Mouse (Mus musculus) heart, embryonic 11.5 days (tissue): ENCODE data around the gene Mical3. TPM values are rescaled to one million over a fixed set of nuclear protein-coding genes. Genes with fewer than 3 reads are reported as not detected.
A peak's percentile ranks its signal among the peaks of the same experiment; 100 is the strongest.

Source experiments
- ATAC-seq: fragments of 200-750 bp; cut with Nextera tagmentation; replicated peaks from 2 replicates; pipeline ENCODE4 v1.8.0; 2017; ENCODE audit warnings: moderate library complexity; ENCODE audit not compliant: insufficient number of reproducible peaks, low FRiP score, low TSS enrichment
- H3K27ac ChIP-seq: fragments of 300-500 bp; sonication (generic); 2 replicates; pipeline ENCODE4 v1.5.1; 2014; ENCODE audit warnings: mild to moderate bottlenecking, low read depth, low read length
- H3K27me3 ChIP-seq: fragments of 300-500 bp; sonication (generic); 2 replicates; pipeline ENCODE4 v1.6.1; 2014; ENCODE audit warnings: mild to moderate bottlenecking, low read length, mixed read lengths; ENCODE audit not compliant: control insufficient read depth, insufficient read depth
- H3K36me3 ChIP-seq: fragments of 300-500 bp; sonication (generic); 2 replicates; pipeline ENCODE4 v1.6.1; 2014; ENCODE audit warnings: mild to moderate bottlenecking, low read length, moderate library complexity, mixed read lengths; ENCODE audit not compliant: control insufficient read depth, insufficient read depth
- H3K4me1 ChIP-seq: fragments of 300-500 bp; sonication (generic); 2 replicates; pipeline ENCODE4 v1.6.1; 2014; ENCODE audit warnings: low read length; ENCODE audit not compliant: control insufficient read depth, insufficient read depth
- H3K4me2 ChIP-seq: fragments of 300-500 bp; sonication (generic); 2 replicates; pipeline ENCODE4 v1.6.1; 2014; ENCODE audit warnings: mild to moderate bottlenecking, moderate library complexity
- H3K4me3 ChIP-seq: fragments of 300-500 bp; sonication (generic); 2 replicates; pipeline ENCODE4 v1.5.1; 2014; ENCODE audit warnings: low read depth, low read length
- H3K9ac ChIP-seq: fragments of 300-500 bp; sonication (generic); 2 replicates; pipeline ENCODE4 v1.6.1; 2014; ENCODE audit warnings: mild to moderate bottlenecking, low read depth, low read length, moderate library complexity
- H3K9me3 ChIP-seq: fragments of 300-500 bp; sonication (generic); replicated peaks from 2 replicates; pipeline ENCODE4 v1.6.1; 2016; ENCODE audit warnings: low read length; ENCODE audit not compliant: control insufficient read depth
- WGBS: fragments of 180-500 bp; shearing (Covaris S2); extraction: QIAGEN DNeasy Blood & Tissue Kit; methylation state at CpG from one replicate; pipeline ENCODE4 v1.1.7; 2014; ENCODE audit not compliant: insufficient replicate concordance; 5-methylcytosine and 5-hydroxymethylcytosine counted together
- polyA plus RNA-seq: library from polyadenylated mRNA; unstranded; fragments of >200 nt; fragmentation: Nextera tagmentation; extraction: Ambion mirVana; gene quantifications from 2 replicates; pipeline ENCODE4 v1.2.1, GENCODE M21; 2014

Gene Mical3
- polyA plus RNA-seq, 1 experiment from 2014 or later = 53.2 TPM

DNA sequence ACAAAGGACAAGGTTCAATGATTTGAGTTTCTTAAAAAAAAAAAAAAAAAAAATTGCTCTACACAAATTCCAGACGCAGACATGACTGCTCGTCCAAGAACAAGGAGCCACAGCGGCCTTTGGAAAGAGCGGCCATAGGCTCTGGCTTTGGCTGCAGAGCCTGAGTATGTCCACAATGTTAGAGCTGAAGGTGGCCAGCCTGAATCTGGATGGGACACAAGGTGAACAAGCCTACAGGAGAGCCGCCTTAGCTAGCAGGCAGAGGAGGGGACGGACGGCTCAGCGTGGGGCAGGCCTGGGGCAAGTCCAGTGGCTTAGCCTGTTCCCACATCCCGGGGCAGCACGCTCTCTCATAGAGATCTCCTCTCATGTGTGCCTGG lies 48.7 kb downstream of the Mical3 start:
- Histone ChIP-seq H3K27ac (peak overlapping the region; percentile 46), H3K4me2 (no peak overlapping the region), H3K9ac (no peak overlapping the region)

DNA sequence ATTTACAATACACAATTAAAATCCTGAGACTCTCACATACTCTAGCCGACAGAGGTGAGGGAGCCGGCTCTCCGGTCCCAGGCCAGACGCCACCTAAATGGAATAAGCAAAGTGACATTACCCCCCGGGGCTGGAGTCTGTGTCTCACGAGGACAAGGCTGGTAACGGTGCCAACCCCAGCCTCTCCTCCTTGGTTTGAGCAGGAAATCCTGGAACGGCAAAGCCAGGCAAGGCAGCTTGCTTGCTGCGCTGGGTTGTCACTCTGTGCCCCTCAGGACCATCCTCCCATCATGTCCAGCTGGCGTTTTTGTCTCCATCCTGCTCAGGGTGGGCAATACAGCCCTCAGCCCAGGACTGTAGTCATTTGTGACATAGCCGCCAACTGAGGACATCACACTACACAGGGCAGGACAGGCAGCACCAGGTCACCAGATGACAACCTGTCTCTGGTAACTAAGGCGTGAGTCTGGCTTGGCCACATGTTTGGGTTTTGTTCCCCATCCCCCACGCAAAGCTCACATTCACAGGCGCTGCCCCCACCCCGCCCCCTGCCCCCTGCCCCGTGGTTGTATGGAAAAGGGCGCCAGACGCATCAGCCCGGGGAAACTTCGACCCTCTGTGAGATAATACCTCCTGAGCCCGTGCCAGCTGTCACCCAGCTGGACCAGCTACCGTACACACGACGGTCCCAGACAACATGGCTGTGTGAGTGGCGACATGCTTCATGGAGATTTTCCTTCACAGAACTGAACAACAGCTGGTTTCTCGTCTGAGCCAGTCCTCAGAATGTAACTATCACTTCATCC lies 49.3 kb downstream of the Mical3 start:
- no peaks in the 10 kb centered on the region for H3K36me3 ChIP-seq
- H3K9me3 ChIP-seq = no peaks in the 10 kb centered on the region
- no peak overlapping the region for H3K4me2 ChIP-seq
- H3K27ac ChIP-seq = peak overlapping the region; percentile 46
- peaks cover 86% of the 10 kb centered on the region for H3K4me1 ChIP-seq
- no peak for ATAC-seq
- H3K4me3 ChIP-seq = no peak overlapping the region
- WGBS = 55% methylated on average over 26 of the region's 26 CpGs
- no peaks in the 10 kb centered on the region for H3K27me3 ChIP-seq
- H3K9ac ChIP-seq = no peak overlapping the region

More for the DNA sequence above, 48.7 kb downstream of the Mical3 start:
- H3K9me3 ChIP-seq = no peaks in the 10 kb centered on the region
- no peaks in the 10 kb centered on the region for H3K36me3 ChIP-seq
- no peak overlapping the region for H3K4me3 ChIP-seq
- H3K27me3 ChIP-seq = no peaks in the 10 kb centered on the region
- no peak for ATAC-seq
- H3K4me1 ChIP-seq = peaks cover 84% of the 10 kb centered on the region
- WGBS = 78% methylated on average over 10 of the region's 10 CpGs

DNA sequence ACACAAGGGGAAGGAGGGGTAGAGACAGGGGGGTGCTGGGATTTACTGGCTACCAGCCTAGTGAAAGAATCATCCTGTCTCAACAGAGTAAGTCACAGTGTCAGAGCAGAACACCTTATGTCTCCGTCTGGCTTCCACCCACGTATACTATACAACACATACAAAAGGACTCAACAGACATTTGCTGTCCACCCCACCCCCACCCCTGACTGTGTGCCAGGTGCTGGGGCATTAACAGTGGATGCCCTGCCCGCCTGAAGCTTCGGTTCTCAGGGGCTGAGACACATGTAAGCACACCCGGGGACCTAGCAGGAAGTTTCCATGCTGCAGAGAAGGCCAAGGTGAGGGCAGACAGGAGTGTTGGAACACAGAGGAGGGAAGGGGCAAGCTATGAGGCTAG lies 52.6 kb downstream of the Mical3 start:
- ATAC-seq = no peak

DNA sequence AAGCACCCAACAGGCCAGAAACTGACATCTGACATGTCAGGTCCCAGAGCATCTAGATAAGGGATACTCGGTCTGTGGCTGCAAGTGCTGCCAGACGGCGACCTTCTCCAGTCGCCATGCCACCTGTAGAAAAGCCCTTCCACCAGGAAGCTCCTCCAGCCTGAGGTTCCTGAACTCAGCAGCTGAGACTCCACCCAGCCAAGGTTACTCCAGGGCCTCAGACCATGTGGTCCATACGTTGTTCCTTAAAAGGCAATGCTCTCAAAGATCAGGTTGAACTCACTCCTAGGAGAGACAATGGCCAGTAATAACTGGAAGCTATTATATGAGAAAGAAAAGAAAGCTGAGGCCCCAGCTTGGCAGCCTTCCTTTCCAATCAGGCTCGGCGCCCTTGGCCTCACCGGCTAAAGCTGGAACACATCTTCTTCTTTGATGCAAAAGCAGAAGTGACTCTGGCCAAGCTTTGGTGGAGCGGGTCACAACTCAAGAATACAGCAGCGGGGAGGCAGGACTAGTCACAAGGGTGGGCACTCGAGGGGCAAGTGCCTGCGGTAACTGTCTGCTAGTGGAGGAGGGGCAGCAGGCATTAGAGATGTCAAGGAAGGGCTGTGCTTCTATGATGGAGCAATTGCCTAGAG lies 53.8 kb downstream of the Mical3 start:
- Histone ChIP-seq H3K9me3 (no peaks in the 10 kb centered on the region), H3K27ac (0 out of 2 replicates have a peak overlapping the region, but pooled peaks have one; percentile 22), H3K9ac (no peak overlapping the region), H3K4me1 (peaks cover 57% of the 10 kb centered on the region), H3K36me3 (no peaks in the 10 kb centered on the region), H3K27me3 (no peaks in the 10 kb centered on the region), H3K4me3 (no peak overlapping the region), H3K4me2 (no peak overlapping the region)
- no peak for ATAC-seq
- 69% methylated on average over 12 of the region's 12 CpGs for WGBS

More for the DNA sequence above, 52.6 kb downstream of the Mical3 start:
- 0 out of 2 replicates have a peak overlapping the region, but pooled peaks have one; percentile 16 for H3K9ac ChIP-seq
- no peaks in the 10 kb centered on the region for H3K36me3 ChIP-seq
- H3K27ac ChIP-seq = peak overlapping the region; percentile 10; the same call in 1 of the 2 replicates
- H3K4me3 ChIP-seq = no peak overlapping the region
- no peaks in the 10 kb centered on the region for H3K9me3 ChIP-seq
- no peak overlapping the region for H3K4me2 ChIP-seq
- peaks cover 60% of the 10 kb centered on the region for H3K4me1 ChIP-seq
- no peaks in the 10 kb centered on the region for H3K27me3 ChIP-seq
- WGBS = 88% methylated on average over 5 of the region's 5 CpGs

DNA sequence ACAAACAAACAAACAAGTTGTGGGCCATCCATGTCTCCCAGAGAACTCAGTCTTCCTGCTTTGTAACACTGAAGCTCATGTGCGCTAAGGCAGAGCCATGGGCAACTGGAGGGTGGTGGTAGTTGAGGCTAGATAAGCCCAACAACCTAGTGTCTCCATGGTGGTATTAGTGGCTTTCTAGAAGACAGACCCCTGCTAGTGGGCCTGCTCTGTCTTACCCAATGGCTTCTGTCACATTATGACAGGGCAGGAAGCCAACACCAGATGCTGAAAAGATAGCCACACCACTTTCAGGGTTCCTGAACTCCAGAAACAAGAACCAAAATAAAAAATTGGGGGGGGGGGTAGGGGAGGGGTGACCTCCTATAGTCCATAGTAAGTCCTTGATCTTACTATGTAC lies 55.0 kb downstream of the Mical3 start:
- no peak overlapping the region for H3K4me3 ChIP-seq
- no peak for ATAC-seq
- H3K27ac ChIP-seq = no peak overlapping the region
- H3K36me3 ChIP-seq = no peaks in the 10 kb centered on the region
- peaks cover 53% of the 10 kb centered on the region for H3K4me1 ChIP-seq
- H3K27me3 ChIP-seq = no peaks in the 10 kb centered on the region
- no peaks in the 10 kb centered on the region for H3K9me3 ChIP-seq
- 87% methylated on average over 1 of the region's 1 CpGs for WGBS
- H3K4me2 ChIP-seq = no peak overlapping the region
- H3K9ac ChIP-seq = no peak overlapping the region

DNA sequence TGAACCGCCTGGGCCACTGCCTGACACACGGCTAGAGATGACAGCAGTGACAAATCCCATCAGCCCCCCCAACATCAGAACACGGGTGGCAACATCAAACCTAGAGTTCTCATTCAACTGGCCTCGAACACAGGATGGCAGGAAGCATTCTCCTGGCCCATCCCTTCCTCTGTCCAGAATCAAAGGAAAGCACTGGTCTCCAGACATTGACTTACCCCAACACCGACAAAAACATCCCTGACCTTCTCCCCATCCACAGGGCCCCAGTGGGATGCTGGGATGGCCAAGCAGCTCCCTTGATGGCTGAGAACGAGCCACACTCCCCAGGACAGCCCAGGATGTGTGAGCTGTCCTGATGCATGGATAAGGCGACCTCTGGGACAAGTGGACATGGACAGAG lies 57.5 kb downstream of the Mical3 start:
- H3K27me3 ChIP-seq = no peaks in the 10 kb centered on the region
- H3K36me3 ChIP-seq = no peaks in the 10 kb centered on the region
- peaks cover 58% of the 10 kb centered on the region for H3K4me1 ChIP-seq
- no peak overlapping the region for H3K4me3 ChIP-seq
- H3K4me2 ChIP-seq = no peak overlapping the region
- no peak overlapping the region for H3K9ac ChIP-seq
- H3K9me3 ChIP-seq = no peaks in the 10 kb centered on the region
- WGBS = 78% methylated on average over 7 of the region's 7 CpGs
- no peak overlapping the region for H3K27ac ChIP-seq
- no peak for ATAC-seq

DNA sequence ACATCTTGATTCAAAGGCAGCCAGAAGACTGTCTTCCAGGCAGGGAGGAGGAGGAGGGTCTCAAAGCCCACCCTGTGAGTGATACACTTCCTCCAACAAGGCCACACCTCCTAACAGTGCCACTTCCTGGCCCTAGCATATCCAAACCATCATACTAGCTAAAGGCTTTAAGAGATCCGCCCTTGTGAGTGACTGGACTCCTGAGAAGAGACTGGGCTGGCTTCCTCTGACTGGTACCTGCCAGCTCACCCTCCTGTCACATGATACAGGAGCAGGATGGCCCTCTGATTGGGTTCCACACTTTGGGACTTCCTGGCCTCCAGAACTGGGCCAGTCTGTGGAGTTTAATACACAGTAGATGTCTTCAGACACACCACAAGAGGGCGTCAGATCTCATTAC lies 58.2 kb downstream of the Mical3 start:
- Histone ChIP-seq H3K9ac (no peak overlapping the region), H3K4me1 (peaks cover 58% of the 10 kb centered on the region), H3K36me3 (no peaks in the 10 kb centered on the region), H3K27ac (no peak overlapping the region), H3K4me2 (no peak overlapping the region), H3K27me3 (no peaks in the 10 kb centered on the region), H3K9me3 (no peaks in the 10 kb centered on the region), H3K4me3 (no peak overlapping the region)
- no peak for ATAC-seq
- WGBS = 62% methylated on average over 2 of the region's 2 CpGs

DNA sequence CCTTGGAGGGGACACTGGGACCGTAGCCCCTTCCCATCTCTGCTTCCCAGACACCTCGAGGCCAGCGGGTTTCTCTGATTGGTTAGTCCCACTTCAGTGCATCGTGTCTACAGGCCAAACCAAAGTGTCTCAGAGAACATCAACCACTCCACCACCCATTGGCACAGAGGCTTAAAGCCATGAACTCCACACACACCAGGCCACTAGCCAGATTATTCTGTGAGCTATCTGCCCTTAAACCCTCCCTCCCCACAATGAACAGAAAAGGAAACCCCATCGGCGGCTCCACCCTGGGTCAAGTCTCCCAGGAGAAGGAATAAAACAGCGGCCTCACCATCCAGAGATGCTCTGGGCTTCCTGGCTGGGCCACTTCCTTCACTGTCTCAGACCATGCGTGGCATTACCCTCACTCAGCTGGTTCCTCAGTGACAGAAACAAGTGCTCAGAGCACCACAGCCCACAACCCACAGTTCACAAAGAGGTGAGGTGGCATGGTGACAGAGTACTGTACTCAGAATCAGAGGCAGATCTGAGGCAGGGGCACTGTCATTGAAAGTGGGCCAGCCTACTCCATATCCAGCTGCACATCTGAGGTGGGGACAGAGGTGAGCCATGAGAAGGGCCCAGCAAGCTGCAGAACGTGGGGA lies 60.1 kb downstream of the Mical3 start:
- Histone ChIP-seq H3K9ac (no peak overlapping the region), H3K27me3 (no peaks in the 10 kb centered on the region), H3K27ac (peak overlapping the region; percentile 89; the same call in 1 of the 2 replicates), H3K4me1 (peaks cover 63% of the 10 kb centered on the region), H3K4me2 (no peak overlapping the region), H3K36me3 (no peaks in the 10 kb centered on the region), H3K9me3 (no peaks in the 10 kb centered on the region), H3K4me3 (no peak overlapping the region)
- WGBS = 67% methylated on average over 9 of the region's 9 CpGs
- ATAC-seq = no peak
